Mouse (Mus musculus) left cerebral cortex, postnatal 36 days (tissue): ENCODE measurements at regions not wholly inside any gene's neighbourhood (a gene's known extent, or its start where the extent isn't known, plus 50 kb on each side); places are given as distances from the start of the nearest gene placed in this dataset.
A peak's percentile ranks its signal among the peaks of the same experiment; 100 is the strongest.

Source experiments
- DNase-seq, 2 experiments: peaks; one replicate each; pipeline ENCODE4 v3.0.0; 2021 to 2022; ENCODE audit warnings: low spot score in 2 of 2, mixed read lengths in 1 of 2
- intact Hi-C: fragments of 180-260 bp; cut with DNase I; formaldehyde crosslinking; loops from one replicate; pipeline ENCODE4 v1.15.1; 2025

DNA sequence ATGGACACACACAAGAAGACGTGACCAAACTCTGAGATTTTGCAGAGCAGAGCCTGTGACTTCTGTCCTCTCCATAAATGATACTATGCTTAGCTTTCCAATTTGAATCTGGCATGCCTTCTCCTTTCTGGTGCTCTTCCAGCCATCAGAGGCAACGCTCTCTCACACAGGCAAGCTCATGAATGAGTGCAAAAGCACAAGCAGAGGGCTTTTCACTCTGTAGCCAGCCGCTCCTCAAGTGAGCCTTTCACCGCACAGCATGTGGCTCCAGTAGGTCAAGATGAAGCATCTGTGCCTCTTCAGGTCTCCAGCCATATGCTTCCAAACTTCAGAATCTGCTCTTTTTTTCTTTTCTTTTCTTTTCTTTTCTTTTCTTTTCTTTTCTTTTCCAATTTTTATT, 106.2 kb downstream of the Spry2 start:
- intact Hi-C loops = no loop called here
- DNase-seq = no peak

DNA sequence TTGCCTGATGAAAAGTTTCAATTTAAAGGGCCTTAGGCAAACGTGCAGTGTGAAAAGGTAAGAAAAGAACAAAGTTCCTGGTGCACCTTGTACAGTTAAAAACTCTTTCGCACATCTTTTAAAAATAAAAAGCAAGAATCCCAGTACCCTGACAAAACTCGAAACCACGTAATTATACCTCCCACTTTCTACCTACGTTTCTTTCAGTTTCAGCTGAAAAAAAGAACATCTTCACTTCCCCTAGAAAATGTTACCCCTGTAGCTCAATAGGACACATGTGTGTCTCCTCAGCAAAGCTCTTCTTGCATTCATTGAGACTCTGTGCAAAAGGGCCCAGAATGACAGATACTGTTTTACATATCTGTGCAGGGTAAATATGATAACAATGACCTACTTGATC, 113.2 kb downstream of the Spry2 start:
- intact Hi-C loops = loop anchor here (2.0 to 5.0 kb wide), 2 partner anchors 109 to 115 kb away; no protein-coding TSS in a partner anchor
- no peak for DNase-seq

DNA sequence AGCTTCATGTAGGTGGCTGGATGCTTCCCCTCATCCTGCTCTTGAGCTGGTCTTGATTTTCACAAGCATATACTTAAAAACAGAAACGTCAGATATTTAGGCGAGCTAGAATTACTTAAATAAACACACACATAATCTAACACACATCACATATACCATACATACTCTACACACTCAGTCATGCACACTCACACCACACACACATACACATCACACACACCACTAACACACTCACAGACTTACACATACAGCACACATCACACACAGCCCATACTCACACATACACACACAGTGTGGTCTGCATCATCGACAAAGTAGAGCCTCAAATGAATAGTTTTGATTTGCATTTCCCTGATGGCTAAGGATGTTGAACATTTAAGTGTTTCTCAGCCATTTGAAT, 116.9 kb downstream of the Spry2 start:
- intact Hi-C loops = loop anchor here (5.0 kb wide), 2 partner anchors 47 to 113 kb away; no protein-coding TSS in a partner anchor
- DNase-seq = peak in 1 of 2 experiments; percentile 9

DNA sequence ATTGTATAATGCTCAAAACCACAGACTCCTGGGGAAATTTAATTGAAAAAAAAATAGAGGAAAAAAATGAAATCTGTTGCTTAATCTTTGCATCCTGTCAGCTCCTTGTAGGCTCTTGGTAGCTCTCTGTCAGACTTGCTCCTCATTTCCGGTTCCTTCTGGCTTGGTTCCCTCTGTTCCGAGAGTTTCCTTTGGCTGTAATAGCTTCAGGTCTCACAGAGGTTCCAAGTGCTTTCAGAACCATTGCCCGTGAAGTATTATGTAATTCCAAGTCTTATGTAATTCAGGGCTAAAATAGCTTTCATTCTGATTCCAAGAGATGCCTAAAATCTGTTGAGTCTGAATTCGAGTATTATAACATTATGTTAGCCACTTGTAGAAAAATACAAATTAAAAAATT, 117.3 kb downstream of the Spry2 start:
- DNase-seq = peak; percentile 55 to 66
- intact Hi-C loops = loop anchor here (5.0 kb wide), 1 partner anchor 47 kb away; no protein-coding TSS in a partner anchor

DNA sequence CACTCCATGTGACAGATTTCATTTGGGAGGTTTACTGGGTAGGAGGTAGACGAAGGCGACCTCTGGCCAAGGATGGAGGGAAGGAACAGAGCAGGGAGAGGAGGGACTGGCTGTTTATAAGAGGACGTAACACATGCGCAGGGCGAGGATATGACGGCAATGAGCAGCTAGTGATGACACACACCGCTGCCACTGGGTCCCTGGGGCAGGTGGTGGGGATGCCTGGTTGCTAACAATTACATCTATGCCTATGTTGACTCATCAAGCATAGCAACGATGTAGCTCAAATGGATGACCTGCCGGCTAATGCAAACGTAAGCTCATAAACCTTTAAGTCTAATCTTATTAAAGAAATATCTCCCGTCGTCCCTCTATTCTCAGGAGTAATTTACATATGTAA, 122.9 kb downstream of the Spry2 start:
- DNase-seq = no peak
- intact Hi-C loops = no loop called here

DNA sequence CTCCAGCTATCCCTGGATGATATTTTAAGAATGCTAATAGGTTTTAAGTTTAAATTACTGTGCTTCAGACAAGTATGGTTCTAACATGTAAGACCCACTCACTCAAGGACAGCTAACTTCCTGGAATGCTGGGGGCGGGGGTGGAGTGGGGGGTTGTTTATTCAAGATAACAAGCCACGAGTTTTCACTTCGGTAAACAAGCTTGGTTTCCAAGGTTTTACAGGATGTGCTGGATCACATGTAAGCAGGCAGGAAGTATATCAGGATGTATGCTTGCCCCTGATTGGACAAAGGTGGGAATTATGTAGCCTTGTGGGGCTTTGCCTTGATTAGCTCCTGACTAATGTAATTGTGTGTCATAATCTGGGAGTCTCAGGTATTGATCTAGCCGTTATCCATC, 129.5 kb downstream of the Spry2 start:
- intact Hi-C loops = no loop called here
- DNase-seq = no peak

DNA sequence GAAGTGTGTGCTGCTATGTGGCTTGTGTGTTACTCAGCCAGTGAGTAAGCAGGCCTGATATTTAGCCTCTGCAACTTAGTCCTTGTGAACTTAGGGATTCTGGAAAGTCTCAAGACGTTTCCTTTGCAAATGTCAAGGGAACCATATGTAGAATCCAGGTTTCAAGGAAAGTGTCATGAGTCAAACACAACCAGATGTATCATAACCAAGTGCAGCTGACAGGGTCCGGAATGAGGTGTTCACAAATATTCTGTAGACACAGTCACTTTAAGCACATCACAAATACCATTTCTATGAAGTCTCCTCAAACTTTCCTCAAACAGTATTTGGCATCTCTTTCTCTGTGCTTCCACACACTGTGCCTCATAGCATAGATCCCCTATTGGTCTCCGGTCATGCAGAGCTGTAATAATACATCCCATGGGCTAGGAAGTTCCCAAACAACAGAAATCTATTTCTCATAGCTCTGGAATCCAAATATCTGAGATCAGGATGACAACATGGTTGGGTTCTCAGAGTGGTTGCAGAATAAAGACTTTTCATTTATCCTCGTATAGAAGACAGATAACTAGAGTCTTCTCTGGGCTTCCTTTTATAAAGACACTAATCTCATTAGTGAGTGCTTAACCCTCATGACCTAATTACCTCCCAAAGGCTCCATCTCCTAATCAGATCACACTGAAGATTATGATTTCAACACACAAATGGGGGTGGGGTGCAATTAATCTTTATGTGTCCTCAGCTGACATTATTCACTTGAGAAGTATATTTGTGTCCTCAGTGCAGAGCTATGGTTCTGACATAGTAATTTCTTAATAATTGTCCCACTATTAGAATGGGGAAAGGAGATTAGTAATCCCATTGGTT, 143.9 kb downstream of the Spry2 start:
- intact Hi-C loops = no loop called here
- no peak for DNase-seq

DNA sequence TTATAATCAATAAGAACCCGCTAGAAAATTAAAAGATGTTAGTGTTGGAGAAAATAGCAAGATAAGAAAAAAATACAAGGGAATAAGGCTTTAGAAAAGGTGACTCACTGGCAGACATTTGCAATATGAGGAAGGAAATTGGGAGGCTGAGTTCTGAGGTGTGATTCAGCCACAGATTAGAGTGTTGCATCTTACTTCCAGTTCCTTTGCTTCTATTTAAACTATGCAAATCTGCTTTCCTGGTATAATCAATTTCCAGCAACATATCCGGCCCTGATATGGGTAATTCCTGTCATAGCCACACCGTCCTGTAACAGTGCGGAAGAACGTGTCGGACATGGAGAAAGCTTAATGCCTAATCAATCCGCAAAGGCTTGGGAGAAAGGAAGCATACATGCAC, 144.9 kb downstream of the Spry2 start:
- intact Hi-C loops = no loop called here
- DNase-seq = no peak

DNA sequence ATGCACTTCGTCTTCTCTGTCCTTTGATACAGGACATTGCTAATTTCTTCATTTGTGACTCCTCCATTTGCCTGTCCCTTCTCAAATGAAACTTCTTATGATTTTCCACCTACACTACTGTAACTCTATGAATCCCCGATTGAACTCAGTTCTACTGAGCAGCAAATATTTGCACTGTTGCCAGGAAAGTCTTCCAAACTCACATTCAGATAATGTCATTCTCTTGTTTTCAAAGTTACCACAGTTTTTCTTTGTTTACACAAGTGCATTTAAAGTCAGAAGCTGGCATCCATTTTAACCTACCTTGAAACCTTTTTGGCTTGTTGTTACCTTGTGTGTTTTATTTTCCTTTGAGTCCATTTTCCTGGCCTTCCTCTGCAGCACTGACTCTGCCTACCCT, 152.0 kb downstream of the Spry2 start:
- intact Hi-C loops = no loop called here
- no peak for DNase-seq

DNA sequence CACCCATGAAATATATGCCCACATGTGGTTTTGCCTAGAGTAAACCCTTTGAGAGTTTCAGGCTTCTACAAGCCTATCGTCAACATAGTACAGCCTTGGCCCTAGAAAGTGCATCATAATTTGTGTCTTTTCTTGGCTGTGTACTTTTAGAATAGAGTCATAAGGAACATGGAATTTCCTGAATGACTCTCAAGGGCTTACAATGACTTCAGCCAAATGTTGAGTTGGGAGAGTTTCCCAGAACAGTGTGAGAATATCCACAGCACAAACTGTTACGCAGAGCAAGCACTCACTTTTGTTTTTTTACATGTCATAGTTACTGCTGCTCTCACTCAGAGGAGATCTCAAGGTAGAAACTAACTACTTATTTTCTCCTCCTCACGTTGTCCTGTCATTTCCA, 152.5 kb downstream of the Spry2 start:
- DNase-seq = peak in 1 of 2 experiments; percentile 9
- intact Hi-C loops = no loop called here

DNA sequence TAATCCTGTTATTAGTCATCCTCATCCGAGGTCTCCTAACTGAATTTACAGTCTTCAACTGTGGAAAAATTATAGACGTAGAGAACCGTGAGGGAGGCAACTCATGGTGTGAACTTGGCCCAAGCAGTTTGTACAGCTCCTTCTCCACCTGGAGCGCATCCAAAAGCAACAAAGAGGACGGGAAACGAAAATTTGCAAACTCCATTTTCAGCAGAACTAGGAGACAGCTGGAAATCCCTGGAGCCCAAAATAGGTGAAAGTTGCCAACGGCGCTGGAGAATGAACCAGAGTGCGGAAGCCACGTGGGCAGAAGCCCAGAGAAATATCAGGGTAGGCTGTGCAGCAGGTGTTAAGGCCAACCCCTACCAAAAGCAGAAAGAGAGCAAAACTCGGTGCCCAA, 155.7 kb downstream of the Spry2 start:
- intact Hi-C loops = no loop called here
- peak; percentile 33 to 47 for DNase-seq

DNA sequence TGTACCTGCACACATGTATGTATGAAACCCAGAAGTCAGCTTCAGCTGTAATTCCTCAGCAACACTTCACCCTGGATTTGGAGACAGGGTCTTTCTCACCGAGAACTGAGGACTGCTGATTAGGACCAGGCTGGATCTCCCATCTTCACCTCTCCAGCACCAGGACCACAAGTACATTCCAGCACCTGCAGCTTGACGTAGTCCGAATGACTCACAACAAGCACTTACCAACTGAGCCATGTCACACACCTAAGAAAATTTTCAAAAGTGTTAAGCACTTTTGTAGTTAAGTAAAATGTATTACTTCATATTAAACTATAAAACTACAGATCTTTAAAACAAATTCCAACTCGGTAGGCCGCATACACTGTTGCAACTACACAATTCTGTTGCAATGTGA, 158.1 kb downstream of the Spry2 start:
- no peak for DNase-seq
- intact Hi-C loops = no loop called here

DNA sequence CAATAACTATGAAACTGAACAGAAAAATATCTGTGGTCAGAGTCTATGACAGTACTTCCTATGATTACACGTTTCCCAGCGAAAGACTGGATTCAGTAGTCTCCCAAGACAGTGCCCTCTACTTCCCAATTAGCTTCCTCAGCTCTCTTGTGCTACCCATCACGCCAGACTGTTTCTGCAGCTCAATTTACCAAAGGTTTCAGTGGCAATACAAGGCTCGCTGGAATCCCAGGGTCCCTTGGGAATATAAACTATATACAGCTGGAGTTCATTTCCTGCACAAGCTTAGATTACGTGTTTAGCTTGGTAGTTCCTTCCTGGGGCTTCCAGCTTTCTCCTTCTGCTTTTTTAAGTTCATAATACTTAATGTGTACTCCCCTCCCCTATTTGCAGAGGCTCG, 160.3 kb downstream of the Spry2 start:
- no peak for DNase-seq
- intact Hi-C loops = no loop called here

DNA sequence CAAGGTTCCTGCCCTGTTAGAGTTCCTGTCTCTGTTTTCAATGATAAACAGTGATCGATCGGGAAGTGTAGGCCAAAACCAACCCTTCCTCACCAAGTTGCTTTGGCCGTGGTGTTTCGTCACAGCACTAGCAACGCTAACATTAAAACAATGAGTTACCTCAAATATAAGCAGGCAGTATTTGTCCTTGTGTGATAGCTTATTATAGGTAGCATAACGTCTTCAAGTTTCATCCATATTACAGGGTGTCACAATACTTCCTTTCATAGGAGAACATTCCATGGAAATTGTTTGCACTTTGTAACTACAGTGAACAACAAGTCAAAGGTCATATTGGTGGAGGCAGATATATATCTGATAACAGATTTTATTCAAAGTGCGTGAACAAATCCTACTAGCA, 162.3 kb downstream of the Spry2 start:
- intact Hi-C loops = loop anchor here (5.0 kb wide), 2 partner anchors 43 to 57 kb away; no protein-coding TSS in a partner anchor
- no peak for DNase-seq

DNA sequence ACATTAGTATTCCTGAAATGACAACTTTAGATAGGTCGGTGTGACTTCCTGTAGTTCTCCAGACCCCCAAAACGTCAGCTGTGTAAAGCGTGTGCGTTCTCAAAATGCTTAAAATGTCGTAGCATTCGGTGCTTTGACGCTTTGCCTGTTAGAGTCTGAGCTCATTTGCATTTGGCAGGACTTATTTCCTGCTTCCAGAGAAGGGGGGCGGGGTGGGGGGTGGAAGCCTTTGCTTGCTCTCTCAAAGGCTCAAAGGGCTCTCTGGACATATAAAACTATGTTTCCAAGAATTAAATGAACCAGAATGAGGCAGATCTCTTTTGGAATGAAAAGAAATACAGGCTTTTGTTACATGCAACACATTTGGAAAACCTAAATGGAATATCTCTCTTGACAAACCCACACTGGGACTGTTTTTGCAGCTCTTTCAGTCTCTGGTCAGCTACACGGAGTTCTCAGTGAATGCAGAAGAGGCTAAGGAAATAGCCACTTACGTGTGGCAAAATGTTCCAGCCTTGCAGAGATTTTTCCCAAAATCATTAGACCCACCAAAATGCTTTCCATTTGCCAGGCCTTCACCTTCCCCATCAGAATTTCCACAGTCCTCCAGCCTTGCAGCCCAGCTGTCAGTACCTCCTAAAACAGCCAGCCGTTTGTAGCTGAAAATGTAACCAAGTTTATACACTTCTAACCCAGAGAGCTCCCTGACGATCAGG, 163.4 kb downstream of the Spry2 start:
- intact Hi-C loops = loop anchor here (5.0 kb wide), 2 partner anchors 44 to 56 kb away; no protein-coding TSS in a partner anchor
- DNase-seq = peak; percentile 38 to 42

DNA sequence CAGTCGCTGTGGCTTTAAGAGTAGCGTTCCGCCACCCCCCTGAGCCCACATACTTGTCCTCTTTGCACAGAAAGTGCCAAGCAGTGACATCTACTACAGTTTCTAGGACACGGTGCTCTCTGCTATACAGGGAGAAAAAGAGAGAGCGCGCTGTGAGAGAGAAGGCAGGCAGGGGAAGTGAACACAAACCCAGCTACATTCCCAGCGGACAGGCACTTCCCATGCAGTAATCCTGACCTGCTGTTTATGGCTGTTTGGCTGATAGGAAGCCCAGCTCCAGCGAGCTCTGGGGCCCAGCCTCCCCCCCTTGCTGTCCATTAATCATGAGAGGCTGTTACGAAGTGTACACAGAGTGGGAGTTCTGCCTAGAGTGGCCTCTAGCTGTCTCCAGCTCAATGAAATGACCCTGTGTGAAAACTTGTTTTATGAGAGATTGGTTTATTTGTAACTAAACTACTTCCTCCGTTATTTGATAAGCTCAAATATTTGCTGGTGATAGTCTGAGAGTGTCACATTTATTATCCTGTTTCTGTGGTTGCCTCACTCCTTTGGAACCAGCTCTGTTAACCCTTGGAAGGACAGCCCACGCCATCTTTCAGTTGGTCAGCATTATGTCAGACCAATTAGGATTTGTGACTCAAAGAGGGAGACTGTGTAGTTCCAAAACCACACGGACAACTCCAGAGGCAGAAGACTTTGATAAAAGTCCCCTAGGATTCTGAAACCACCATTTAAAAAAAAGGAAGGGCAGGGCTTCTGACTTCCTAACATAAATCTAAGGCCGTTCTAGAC, 164.2 kb downstream of the Spry2 start:
- intact Hi-C loops = loop anchor here (1.0 to 5.0 kb wide), 4 partner anchors 45 to 165 kb away; no protein-coding TSS in a partner anchor

DNA sequence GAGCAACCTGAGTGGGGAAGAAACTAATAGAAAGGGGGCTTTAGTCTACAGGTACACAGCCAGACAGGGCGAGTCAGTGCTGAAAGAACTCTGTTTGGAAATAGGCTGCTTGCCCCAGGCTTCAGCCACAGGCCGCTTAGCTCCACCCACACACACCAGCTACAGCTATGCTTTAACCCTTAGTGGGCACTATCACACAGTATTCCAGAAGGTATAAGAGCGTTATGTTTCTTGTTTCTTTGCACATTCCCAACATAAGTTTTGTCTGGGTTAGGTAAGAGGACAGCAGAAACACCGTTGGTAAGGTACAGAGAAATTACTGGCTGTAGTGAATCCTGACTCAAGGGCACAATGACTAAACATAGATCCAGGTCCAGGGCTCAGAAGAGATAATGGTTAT, 165.8 kb downstream of the Spry2 start:
- no peak for DNase-seq
- intact Hi-C loops = loop anchor here (1.0 to 5.0 kb wide), 3 partner anchors 47 to 99 kb away; no protein-coding TSS in a partner anchor

More for the DNA sequence above, 164.2 kb downstream of the Spry2 start:
- peak; percentile 77 to 78 for DNase-seq

DNA sequence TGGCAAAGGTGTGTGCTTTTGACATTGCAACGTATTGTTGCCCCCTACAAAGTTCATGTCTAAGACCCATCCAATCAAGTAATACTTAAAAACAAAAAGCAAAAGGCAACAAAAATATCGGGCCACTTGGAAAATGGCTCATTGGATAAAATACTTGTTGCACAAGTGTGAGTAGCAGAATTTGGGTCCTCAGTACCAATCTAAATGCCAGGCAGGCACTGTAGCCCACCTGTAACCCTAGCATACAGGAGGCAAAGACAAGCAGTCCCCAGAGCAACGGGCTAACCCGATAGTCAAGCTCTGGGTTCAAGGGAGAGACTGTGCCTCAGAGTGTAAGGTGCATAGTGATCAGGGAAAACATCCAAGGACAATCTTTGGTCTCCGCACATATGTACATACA, 167.8 kb downstream of the Spry2 start:
- intact Hi-C loops = no loop called here

DNA sequence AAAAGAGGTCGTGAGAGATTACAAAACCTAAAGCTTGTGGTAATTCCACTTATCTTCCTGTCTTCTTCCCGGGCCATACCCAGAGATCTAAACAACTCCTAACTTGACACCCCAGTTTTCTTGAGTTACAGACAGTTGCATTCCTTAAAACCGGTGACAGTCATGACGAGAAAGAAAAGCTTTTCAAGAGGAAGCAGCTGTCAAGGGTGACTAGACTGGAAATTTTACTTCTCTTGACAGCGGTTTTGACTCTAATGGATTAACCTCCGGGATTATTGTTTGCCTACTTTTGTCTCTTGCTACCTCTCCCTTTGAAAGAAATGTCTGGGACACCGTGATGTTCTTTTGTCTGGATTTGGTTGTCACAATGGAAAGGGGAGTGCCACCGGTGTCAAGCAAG, 170.9 kb downstream of the Spry2 start:
- DNase-seq = no peak
- intact Hi-C loops = no loop called here

More for the DNA sequence above, 167.8 kb downstream of the Spry2 start:
- no peak for DNase-seq

DNA sequence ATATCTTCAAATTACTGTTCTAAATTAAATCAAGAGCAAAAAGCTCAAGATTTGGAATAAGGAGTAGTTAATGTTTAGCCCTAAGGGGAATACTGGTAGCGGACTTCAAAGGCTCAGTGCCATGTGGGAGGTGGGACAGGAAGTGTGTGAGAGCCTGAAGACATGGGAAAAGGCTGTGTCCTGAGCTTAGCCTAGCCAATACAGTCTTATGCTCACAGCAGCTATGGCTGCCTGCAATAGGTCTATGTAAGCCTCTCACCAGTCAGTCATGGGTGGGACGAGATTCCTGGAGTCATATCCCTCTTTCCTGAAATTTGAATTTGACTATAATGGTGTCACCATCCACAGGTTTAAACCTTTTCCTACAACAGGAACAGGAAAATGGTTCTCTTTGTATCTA, 173.7 kb downstream of the Spry2 start:
- intact Hi-C loops = loop anchor here (5.0 kb wide), 1 partner anchor 241 kb away; no protein-coding TSS in a partner anchor
- no peak for DNase-seq
